Mouse (Mus musculus) regulatory T cell (primary cell): ENCODE data around the gene Tet3.
"Not testable (repeated sequence)": the region's sequence is repeated elsewhere in the genome, so short reads cannot be mapped to it uniquely, and the experiment has no call there.

ENCODE experiments used
- in situ Hi-C: fragments of 300-600 bp; cut with MboI, MseI; formaldehyde crosslinking; loops from one replicate; pipeline ENCODE4 v1.15.1; 2025; ENCODE audit warnings: high pct_unique_total_duplicates

Tet3 gene

GRCm38 (mm10) chr6:83373704-83374300 is 85.1 kb downstream of the Tet3 start:
- in situ Hi-C loops, result no loop called here

GRCm38 (mm10) chr6:83371350-83371749 is 87.5 kb downstream of the Tet3 start:
- in situ Hi-C loops, result no loop called here

GRCm38 (mm10) chr6:83370316-83370965 is 88.4 kb downstream of the Tet3 start:
- in situ Hi-C loops, result no loop called here

- in situ Hi-C loops, result no loop called here
These were observed 95.8 kb downstream of the Tet3 start for GRCm38 (mm10) chr6:83363075-83363474.

- in situ Hi-C loops, result no loop called here
These were observed 97.2 kb downstream of the Tet3 start for GRCm38 (mm10) chr6:83361523-83362248.

GRCm38 (mm10) chr6:83357436-83357835 is 101.4 kb downstream of the Tet3 start:
- in situ Hi-C loops, result no loop called here

GRCm38 (mm10) chr6:83356569-83357138 is 102.2 kb downstream of the Tet3 start:
- in situ Hi-C loops, result no loop called here

GRCm38 (mm10) chr6:83354856-83355781 is 103.8 kb downstream of the Tet3 start:
- in situ Hi-C loops, result loop anchor here (5.0 kb wide), 2 partner anchors 157 to 317 kb away; no protein-coding TSS in a partner anchor

- in situ Hi-C loops, result loop anchor here (5.0 kb wide), 2 partner anchors 159 to 319 kb away; no protein-coding TSS in a partner anchor
These were observed 106.0 kb downstream of the Tet3 start for GRCm38 (mm10) chr6:83352666-83353410.

- in situ Hi-C loops, result loop anchor here (5.0 kb wide), 2 partner anchors 161 to 321 kb away; no protein-coding TSS in a partner anchor
These were observed 107.3 kb downstream of the Tet3 start for GRCm38 (mm10) chr6:83351490-83352160.

- in situ Hi-C loops, result loop anchor here (5.0 kb wide), 2 partner anchors 161 to 321 kb away; no protein-coding TSS in a partner anchor
These were observed 108.0 kb downstream of the Tet3 start for GRCm38 (mm10) chr6:83350851-83351405.

- in situ Hi-C loops, result loop anchor here (5.0 kb wide), 2 partner anchors 162 to 322 kb away; no protein-coding TSS in a partner anchor
These were observed 108.7 kb downstream of the Tet3 start for GRCm38 (mm10) chr6:83350172-83350571.

GRCm38 (mm10) chr6:83349274-83349958 is 109.5 kb downstream of the Tet3 start:
- in situ Hi-C loops, result no loop called here

GRCm38 (mm10) chr6:83348873-83349272 is 110.0 kb downstream of the Tet3 start, which contains the start of gene Bola3:
TSS of gene Bola3 (plus strand) at chr6:83349147.
- in situ Hi-C loops, result no loop called here

- in situ Hi-C loops, result no loop called here
These were observed 111.0 kb downstream of the Tet3 start for GRCm38 (mm10) chr6:83347916-83348315.

- in situ Hi-C loops, result not testable (repeated sequence)
These were observed 113.6 kb downstream of the Tet3 start for GRCm38 (mm10) chr6:83345285-83345684.

GRCm38 (mm10) chr6:83342957-83343356 is 115.9 kb downstream of the Tet3 start:
- in situ Hi-C loops, result no loop called here

- in situ Hi-C loops, result no loop called here
These were observed 117.5 kb downstream of the Tet3 start for GRCm38 (mm10) chr6:83341387-83341786.
